Mouse (Mus musculus) heart, postnatal 14 days (tissue): ENCODE measurements around the gene Asic2. TPM values are rescaled to one million over a fixed set of nuclear protein-coding genes. Genes with fewer than 3 reads are reported as not detected.
A peak's percentile ranks its signal among the peaks of the same experiment; 100 is the strongest.

Source experiments
- DNase-seq, 2 experiments: peaks; one replicate each; pipeline ENCODE4 v3.0.0; 2021 to 2022
- intact Hi-C: fragments of 180-260 bp; cut with DNase I; formaldehyde crosslinking; loops from one replicate; pipeline ENCODE4 v1.15.1; 2025
- total RNA-seq, 2 experiments: library from RNA; stranded (reverse); gene quantifications; 2 replicates each; pipeline ENCODE4 v1.2.3; 2021

The Asic2 gene
- total RNA-seq, 2 experiments from 2014 or later, result not detected

GRCm38 (mm10) chr11:81570406-81570805, 397.9 kb downstream of the Asic2 start:
- intact Hi-C loops, result no loop called here

GRCm38 (mm10) chr11:81564857-81565256, 403.4 kb downstream of the Asic2 start:
- no peak for DNase-seq
- intact Hi-C loops, result no loop called here

More at GRCm38 (mm10) chr11:81570406-81570805, 397.9 kb downstream of the Asic2 start:
- DNase-seq, result no peak

GRCm38 (mm10) chr11:81560374-81560773, 407.9 kb downstream of the Asic2 start:
- intact Hi-C loops, result no loop called here
- no peak for DNase-seq

- intact Hi-C loops, result no loop called here
Observed at GRCm38 (mm10) chr11:81543189-81543588, 425.1 kb downstream of the Asic2 start.

GRCm38 (mm10) chr11:81535121-81535717, 433.0 kb downstream of the Asic2 start:
- DNase-seq, result no peak
- intact Hi-C loops, result loop anchor here (2.0 kb wide), 2 partner anchors 158 to 628 kb away; no protein-coding TSS in a partner anchor

More at GRCm38 (mm10) chr11:81543189-81543588, 425.1 kb downstream of the Asic2 start:
- DNase-seq, result no peak

GRCm38 (mm10) chr11:81534686-81535085, 433.6 kb downstream of the Asic2 start:
- peak; percentile 42 to 67 for DNase-seq
- intact Hi-C loops, result loop anchor here (2.0 kb wide), 2 partner anchors 158 to 628 kb away; no protein-coding TSS in a partner anchor

GRCm38 (mm10) chr11:81531906-81532305, 436.4 kb downstream of the Asic2 start:
- DNase-seq, result no peak

GRCm38 (mm10) chr11:81522927-81523326, 445.3 kb downstream of the Asic2 start:
- intact Hi-C loops, result no loop called here
- DNase-seq, result no peak

More at GRCm38 (mm10) chr11:81531906-81532305, 436.4 kb downstream of the Asic2 start:
- intact Hi-C loops, result no loop called here

GRCm38 (mm10) chr11:81521881-81522280, 446.4 kb downstream of the Asic2 start:
- intact Hi-C loops, result no loop called here

GRCm38 (mm10) chr11:81518001-81518955, 450.0 kb downstream of the Asic2 start:
- DNase-seq, result no peak
- intact Hi-C loops, result no loop called here

More at GRCm38 (mm10) chr11:81521881-81522280, 446.4 kb downstream of the Asic2 start:
- no peak for DNase-seq

GRCm38 (mm10) chr11:81515754-81516153, 452.5 kb downstream of the Asic2 start:
- no peak for DNase-seq
- intact Hi-C loops, result no loop called here

- intact Hi-C loops, result no loop called here
- no peak for DNase-seq
Observed at GRCm38 (mm10) chr11:81512434-81512833, 455.8 kb downstream of the Asic2 start.

- intact Hi-C loops, result no loop called here
Observed at GRCm38 (mm10) chr11:81511401-81511800, 456.9 kb downstream of the Asic2 start.

GRCm38 (mm10) chr11:81508385-81509233, 459.6 kb downstream of the Asic2 start:
- intact Hi-C loops, result no loop called here
- no peak for DNase-seq

More at GRCm38 (mm10) chr11:81511401-81511800, 456.9 kb downstream of the Asic2 start:
- no peak for DNase-seq

- intact Hi-C loops, result no loop called here
- DNase-seq, result no peak
Observed at GRCm38 (mm10) chr11:81504791-81505430, 463.3 kb downstream of the Asic2 start.

GRCm38 (mm10) chr11:81501473-81502246, 466.6 kb downstream of the Asic2 start:
- intact Hi-C loops, result no loop called here
- DNase-seq, result no peak

- intact Hi-C loops, result no loop called here
- no peak for DNase-seq
Observed at GRCm38 (mm10) chr11:81498990-81499389, 469.3 kb downstream of the Asic2 start.

GRCm38 (mm10) chr11:81497652-81498391, 470.4 kb downstream of the Asic2 start:
- intact Hi-C loops, result no loop called here
- DNase-seq, result no peak
